Mouse (Mus musculus) megakaryocyte, embryonic 14.5 days (primary cell): Measurements from ENCODE around the gene Mest.

Experiments used
- FLI1 ChIP-seq: IDR thresholded peaks from 2 replicates; pipeline ENCODE4 v1.6.1; 2012; ENCODE audit warnings: low read length, inconsistent platforms, mixed read lengths
- GATA1 ChIP-seq: IDR thresholded peaks from 3 replicates; pipeline ENCODE4 v1.6.1; 2012; ENCODE audit warnings: mixed read lengths, low read length, inconsistent platforms, borderline replicate concordance

DNA sequence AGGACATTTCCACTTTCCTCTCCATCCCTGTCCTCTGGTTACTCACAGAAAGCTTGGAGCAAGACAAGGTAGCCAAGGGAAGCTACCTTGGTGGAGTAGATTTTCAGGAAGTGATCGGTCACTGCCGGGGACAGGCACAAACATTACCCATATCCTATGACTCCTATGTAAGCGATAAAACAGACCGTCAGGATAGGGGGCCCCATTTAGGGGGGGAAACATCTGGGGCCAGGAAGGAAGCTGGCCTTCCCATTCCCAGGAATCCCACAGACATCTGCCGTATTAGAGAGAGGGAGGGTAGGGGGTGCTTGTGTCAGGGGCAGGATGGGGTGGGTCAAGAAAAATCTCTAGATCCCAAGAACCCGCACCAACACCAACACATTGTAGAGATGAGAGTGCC is 23.2 kb upstream of the Mest start:
- no peak for TF ChIP-seq GATA1
- TF ChIP-seq FLI1 = no peak
